Mouse (Mus musculus) heart, embryonic 16.5 days (tissue): ENCODE measurements around the gene E2f2. TPM values are rescaled to one million over a fixed set of nuclear protein-coding genes. Genes with fewer than 3 reads are reported as not detected.

Source experiments
- ATAC-seq: fragments of 200-750 bp; cut with Nextera tagmentation; replicated peaks from 2 replicates; pipeline ENCODE4 v1.8.0; 2017; ENCODE audit warnings: moderate number of reproducible peaks; ENCODE audit not compliant: insufficient read depth, low FRiP score; ENCODE audit errors: extremely low read depth
- H3K27ac ChIP-seq: fragments of 300-500 bp; sonication (generic); 2 replicates; pipeline ENCODE4 v1.5.1; 2014; ENCODE audit warnings: mild to moderate bottlenecking, low read length, control low read depth, moderate library complexity
- H3K27me3 ChIP-seq: fragments of 300-500 bp; sonication (generic); 2 replicates; pipeline ENCODE4 v1.6.1; 2014; ENCODE audit warnings: low read length, mixed read lengths; ENCODE audit not compliant: control insufficient read depth, insufficient read depth
- H3K36me3 ChIP-seq: fragments of 300-500 bp; sonication (generic); 2 replicates; pipeline ENCODE4 v1.6.1; 2014; ENCODE audit not compliant: control insufficient read depth, insufficient read depth
- H3K4me1 ChIP-seq: fragments of 300-500 bp; sonication (generic); 2 replicates; pipeline ENCODE4 v1.6.1; 2014; ENCODE audit warnings: low read length, mixed read lengths; ENCODE audit not compliant: control insufficient read depth, insufficient read depth
- H3K4me2 ChIP-seq: fragments of 300-500 bp; sonication (generic); 2 replicates; pipeline ENCODE4 v1.6.1; 2014; ENCODE audit warnings: low read depth, mild to moderate bottlenecking, control low read depth, low read length
- H3K4me3 ChIP-seq: fragments of 300-500 bp; sonication (generic); 2 replicates; pipeline ENCODE4 v1.5.1; 2014; ENCODE audit warnings: mild to moderate bottlenecking, control low read depth, low read length
- H3K9ac ChIP-seq: fragments of 300-500 bp; sonication (generic); 2 replicates; pipeline ENCODE4 v1.6.1; 2014; ENCODE audit warnings: low read length, control low read depth
- H3K9me3 ChIP-seq: fragments of 300-500 bp; sonication (generic); replicated peaks from 2 replicates; pipeline ENCODE4 v1.6.1; 2016; ENCODE audit warnings: low read length; ENCODE audit not compliant: control insufficient read depth
- WGBS: fragments of 180-500 bp; shearing (Covaris S2); extraction: QIAGEN DNeasy Blood & Tissue Kit; methylation state at CpG from one replicate; pipeline ENCODE4 v1.1.7; 2014; 5-methylcytosine and 5-hydroxymethylcytosine counted together
- polyA plus RNA-seq: library from polyadenylated mRNA; unstranded; fragments of >200 nt; fragmentation: Nextera tagmentation; extraction: Ambion mirVana; gene quantifications from 2 replicates; pipeline ENCODE4 v1.2.1, GENCODE M21; 2015

The E2f2 gene
- polyA plus RNA-seq, 1 experiment from 2014 or later: 11.0 TPM

DNA sequence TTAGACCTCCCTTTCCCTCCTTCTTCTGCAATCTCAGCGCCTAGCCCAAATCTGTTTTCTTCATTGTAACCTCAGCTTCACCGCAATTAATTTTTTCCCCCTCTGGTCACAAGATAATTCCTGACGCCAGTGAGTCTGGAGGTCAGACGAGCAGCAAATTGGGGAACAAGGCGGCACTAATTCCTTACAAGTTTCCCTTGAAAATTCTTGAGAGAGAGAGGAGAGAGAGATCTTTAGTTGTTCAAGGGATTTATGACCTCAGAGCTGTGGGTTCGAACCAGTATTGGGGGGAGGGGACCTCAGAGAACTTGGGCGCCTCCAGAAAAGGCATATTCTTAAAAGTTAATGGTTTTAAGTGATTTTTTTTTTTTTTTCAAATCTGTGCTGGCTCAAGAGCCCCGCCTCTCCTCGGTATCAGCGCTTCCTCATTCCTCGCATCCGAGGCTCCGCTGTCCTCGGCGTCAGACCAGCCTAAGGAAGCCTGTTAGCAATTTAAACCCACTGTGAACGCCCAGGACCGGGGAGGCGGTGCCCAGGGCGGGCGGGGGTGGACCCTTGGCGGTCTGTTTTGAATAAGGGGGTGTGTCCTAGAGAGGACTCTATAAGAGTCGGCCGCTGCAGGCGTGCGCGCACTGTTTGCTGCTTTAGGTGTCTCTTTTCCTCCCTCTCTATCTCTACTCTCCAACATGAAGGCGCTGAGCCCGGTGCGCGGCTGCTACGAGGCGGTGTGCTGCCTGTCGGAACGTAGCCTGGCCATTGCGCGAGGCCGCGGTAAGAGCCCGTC is 28.8 kb upstream of the E2f2 start, which contains the start of gene Id3:
TSS of gene Id3 (plus strand) at position 305 of the 784 bp plus-strand sequence.
- Histone ChIP-seq H3K27ac (peak within 1 kb of the TSS; percentile 95), H3K9ac (peak within 1 kb of the TSS; percentile 87), H3K27me3 (no peaks in the 10 kb centered on the region), H3K4me2 (peak within 1 kb of the TSS; percentile 75), H3K4me3 (peak within 1 kb of the TSS; percentile 77), H3K9me3 (no peaks in the 10 kb centered on the region), H3K36me3 (no peaks in the 10 kb centered on the region), H3K4me1 (peaks cover 46% of the 10 kb centered on the region)
- under 1% methylated on average over 39 of the region's 39 CpGs for WGBS
- ATAC-seq: peak; percentile 82

DNA sequence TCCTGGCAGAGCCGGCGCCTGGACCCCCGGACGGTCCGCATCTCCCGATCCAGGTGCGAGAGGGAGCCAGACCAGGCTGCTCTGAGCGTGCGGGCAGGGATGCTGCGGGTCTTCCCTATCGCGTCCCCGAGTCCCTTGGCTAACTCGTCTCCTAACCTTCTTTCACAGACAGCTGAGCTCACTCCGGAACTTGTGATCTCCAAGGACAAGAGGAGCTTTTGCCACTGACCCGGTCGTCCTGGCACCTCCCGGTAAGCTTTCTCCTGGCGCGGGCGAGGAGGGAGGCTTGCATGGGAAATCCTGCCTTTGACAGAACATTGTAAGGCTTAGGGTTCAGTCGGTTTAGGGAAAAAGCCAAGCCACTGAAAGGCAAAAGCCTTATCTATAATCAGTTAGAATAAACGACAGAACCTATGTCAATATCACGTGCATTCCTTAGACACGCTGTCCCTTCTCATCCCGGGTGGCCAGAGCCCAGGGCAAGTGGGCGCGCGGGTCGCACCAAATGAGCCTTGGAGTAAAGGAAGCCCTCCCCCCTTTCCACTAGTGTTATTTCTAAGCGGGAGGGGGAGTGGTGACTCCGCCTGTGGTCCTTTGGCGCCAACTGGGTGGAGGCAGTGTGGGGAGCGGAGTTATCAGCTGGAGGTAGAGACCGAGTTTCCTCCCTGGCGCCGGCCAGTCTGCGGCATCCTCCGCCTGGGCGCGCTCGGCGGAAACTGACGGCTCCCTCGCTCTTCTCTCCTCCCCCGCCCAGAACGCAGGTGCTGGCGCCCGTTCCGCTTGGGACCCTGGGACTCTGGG is 27.9 kb upstream of the E2f2 start:
- Histone ChIP-seq H3K4me2 (peak overlapping the region; percentile 75), H3K27me3 (no peaks in the 10 kb centered on the region), H3K9ac (peak overlapping the region; percentile 87), H3K36me3 (no peaks in the 10 kb centered on the region), H3K9me3 (no peaks in the 10 kb centered on the region), H3K27ac (peak overlapping the region; percentile 95), H3K4me1 (peaks cover 46% of the 10 kb centered on the region), H3K4me3 (peak overlapping the region; percentile 77)
- under 1% methylated on average over 50 of the region's 50 CpGs for WGBS
- peak; percentile 19; the same call in 1 of the 2 replicates for ATAC-seq

DNA sequence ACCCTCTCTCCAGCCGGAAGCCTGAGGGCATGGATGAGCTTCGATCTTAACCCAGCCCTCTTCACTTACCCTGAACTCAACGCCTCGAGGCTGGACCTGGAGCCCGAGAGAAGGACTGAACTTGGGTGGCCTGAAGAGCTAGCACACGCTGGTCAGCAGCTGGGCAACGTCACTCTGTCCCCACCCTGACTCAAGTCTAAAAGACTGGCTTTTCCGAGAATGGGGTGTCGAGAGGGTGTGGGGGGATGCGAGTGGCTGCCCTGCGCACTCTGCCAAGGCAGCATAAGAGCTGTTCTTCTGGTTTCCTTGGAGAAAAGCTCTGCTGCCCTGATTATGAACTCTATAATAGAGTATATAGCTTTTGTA is 27.3 kb upstream of the E2f2 start:
- no peaks in the 10 kb centered on the region for H3K9me3 ChIP-seq
- no peak for ATAC-seq
- H3K27me3 ChIP-seq: no peaks in the 10 kb centered on the region
- WGBS: 4% methylated on average over 11 of the region's 11 CpGs
- H3K4me1 ChIP-seq: peaks cover 40% of the 10 kb centered on the region
- H3K4me3 ChIP-seq: peak overlapping the region; percentile 77
- peak overlapping the region; percentile 87 for H3K9ac ChIP-seq
- peak overlapping the region; percentile 95 for H3K27ac ChIP-seq
- no peaks in the 10 kb centered on the region for H3K36me3 ChIP-seq
- peak overlapping the region; percentile 75 for H3K4me2 ChIP-seq

DNA sequence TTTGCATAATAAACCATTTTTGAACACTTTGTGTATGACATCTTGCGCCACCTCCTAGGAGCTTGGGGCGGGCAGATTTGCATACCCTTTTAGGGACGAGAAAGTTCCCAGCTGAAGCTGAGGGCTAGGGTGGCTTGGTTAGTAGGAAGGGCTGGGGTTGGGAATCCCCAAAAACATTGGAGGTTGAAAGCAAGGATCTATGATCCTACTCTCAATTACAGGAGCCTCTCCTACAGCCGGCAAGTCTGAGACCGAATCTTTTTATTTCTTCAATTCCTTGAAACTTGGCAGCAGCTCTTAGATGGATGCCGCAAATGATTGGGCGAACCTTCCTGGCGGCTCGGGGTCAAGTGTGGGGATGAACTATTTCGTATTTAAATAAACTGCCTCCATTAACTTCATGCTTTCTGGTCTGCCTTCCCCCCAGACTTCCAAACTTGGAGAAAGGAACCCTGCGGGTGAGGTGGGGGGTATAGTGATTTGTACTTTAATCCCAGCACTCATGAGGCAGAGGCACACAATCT is 26.8 kb upstream of the E2f2 start:
- peaks cover 39% of the 10 kb centered on the region for H3K4me1 ChIP-seq
- peak overlapping the region; percentile 75 for H3K4me2 ChIP-seq
- peak overlapping the region; percentile 95 for H3K27ac ChIP-seq
- no peaks in the 10 kb centered on the region for H3K36me3 ChIP-seq
- H3K4me3 ChIP-seq: peak overlapping the region; percentile 77
- H3K9me3 ChIP-seq: no peaks in the 10 kb centered on the region
- H3K27me3 ChIP-seq: no peaks in the 10 kb centered on the region
- H3K9ac ChIP-seq: peak overlapping the region; percentile 87
- WGBS: 36% methylated on average over 11 of the region's 11 CpGs
- ATAC-seq: no peak

DNA sequence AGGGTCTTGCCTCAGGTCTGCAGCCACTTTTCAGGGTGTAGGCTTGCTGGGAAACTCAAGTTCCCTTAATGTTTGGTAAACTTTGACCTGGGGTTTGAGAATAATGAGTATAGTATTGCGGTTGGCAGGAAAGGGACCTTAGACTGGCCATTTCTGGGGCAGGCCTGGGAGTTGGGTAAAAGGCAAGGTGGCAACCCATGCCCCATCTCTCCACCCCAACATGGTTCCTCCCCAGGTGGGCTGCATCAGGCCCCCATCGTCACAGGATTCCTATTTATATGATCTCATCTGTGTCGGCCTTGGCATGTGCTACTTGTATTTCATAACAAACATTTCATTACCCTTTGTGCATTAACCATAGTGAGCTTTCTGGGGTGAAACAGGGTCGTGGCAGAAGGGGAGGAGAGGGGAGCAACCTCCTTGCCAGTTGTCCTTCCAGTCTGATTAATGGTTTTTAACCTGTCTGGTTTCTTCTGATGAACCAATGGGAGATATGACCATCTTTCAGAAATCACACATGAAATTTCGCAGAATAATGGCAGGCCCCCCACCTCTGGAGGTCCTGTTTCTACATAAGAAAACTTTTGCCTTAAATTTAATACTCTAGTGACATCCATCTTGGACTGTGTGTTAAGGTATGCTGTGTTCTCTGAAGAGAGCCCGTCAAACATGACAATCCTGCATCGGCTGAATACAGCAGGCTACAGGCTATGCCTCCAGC is 26.0 kb upstream of the E2f2 start:
- H3K4me1 ChIP-seq: peaks cover 34% of the 10 kb centered on the region
- peak overlapping the region; percentile 77 for H3K4me3 ChIP-seq
- WGBS: 42% methylated on average over 7 of the region's 7 CpGs

DNA sequence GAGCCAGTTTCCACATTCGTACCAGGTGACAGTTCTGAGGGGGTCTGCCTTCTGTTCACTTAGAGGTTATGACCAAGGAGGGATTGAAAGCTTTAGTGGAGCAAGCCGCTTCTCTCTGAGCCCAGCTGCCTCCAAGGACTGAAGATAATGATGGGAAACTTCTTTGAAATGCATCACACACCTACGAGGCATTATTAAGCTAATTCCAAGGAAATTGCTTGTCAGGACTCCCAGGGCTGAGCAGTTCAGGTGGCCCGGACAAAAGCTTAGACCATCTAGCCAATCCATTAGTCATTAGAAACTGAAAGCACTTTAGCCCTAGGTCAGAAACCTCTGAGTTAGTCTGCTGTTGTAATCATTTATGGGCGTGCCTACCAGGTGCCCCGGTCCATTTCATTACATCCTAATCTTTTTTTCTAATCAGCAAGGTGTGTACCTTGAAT is 25.5 kb upstream of the E2f2 start:
- 31% methylated on average over 6 of the region's 6 CpGs for WGBS
- Histone ChIP-seq H3K4me2 (peak overlapping the region; percentile 75), H3K4me3 (peak overlapping the region; percentile 77), H3K27me3 (no peaks in the 10 kb centered on the region), H3K9ac (peak overlapping the region; percentile 53), H3K27ac (peak overlapping the region; percentile 95), H3K9me3 (no peaks in the 10 kb centered on the region), H3K4me1 (peaks cover 29% of the 10 kb centered on the region), H3K36me3 (no peaks in the 10 kb centered on the region)
- no peak for ATAC-seq

More for the DNA sequence above, 26.0 kb upstream of the E2f2 start:
- H3K4me2 ChIP-seq: peak overlapping the region; percentile 75
- ATAC-seq: no peak
- no peaks in the 10 kb centered on the region for H3K9me3 ChIP-seq
- H3K36me3 ChIP-seq: no peaks in the 10 kb centered on the region
- peak overlapping the region; percentile 95 for H3K27ac ChIP-seq
- peak overlapping the region; percentile 87 for H3K9ac ChIP-seq
- no peaks in the 10 kb centered on the region for H3K27me3 ChIP-seq

DNA sequence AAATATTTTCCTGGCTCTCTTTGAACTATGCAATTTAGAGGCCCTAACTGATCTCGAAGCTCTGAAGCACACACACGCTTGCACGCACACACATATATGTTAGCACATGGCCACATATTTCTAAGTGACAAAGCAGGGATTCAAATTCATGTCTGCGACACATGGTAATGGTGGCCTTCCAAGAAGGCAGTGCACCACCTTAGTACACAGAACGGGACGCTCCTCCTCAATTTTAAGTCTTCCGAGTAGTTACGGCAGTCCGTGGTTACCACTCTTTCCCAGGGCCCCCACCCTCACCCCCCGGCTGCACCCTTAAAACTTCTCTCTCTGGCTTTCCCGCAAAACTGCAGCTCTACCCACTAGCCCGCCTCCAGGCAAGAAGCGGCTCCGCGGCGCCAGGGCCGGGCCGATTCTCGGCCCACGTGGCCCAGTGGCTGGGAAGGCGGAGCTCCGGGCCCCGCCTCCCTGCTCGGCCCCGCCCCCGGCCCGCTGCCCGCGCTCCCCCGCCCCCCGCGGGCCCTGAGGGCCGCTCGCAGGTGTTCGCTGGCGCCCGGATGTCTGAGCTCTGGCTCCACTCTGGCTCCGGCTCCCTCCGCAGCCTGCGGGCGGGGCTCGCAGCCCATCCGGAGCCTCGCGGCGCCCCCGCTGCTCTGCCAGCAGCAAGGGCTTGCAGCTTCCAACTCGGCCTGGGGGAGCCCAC is 24.6 kb upstream of the E2f2 start:
- H3K27me3 ChIP-seq: no peaks in the 10 kb centered on the region
- H3K4me2 ChIP-seq: peak overlapping the region; percentile 75
- no peaks in the 10 kb centered on the region for H3K9me3 ChIP-seq
- peaks cover 22% of the 10 kb centered on the region for H3K4me1 ChIP-seq
- WGBS: 2% methylated on average over 33 of the region's 48 CpGs
- ATAC-seq: peak; percentile 74
- peak overlapping the region; percentile 39 for H3K4me3 ChIP-seq
- no peaks in the 10 kb centered on the region for H3K36me3 ChIP-seq
- H3K9ac ChIP-seq: peak overlapping the region; percentile 63
- H3K27ac ChIP-seq: peak overlapping the region; percentile 95

DNA sequence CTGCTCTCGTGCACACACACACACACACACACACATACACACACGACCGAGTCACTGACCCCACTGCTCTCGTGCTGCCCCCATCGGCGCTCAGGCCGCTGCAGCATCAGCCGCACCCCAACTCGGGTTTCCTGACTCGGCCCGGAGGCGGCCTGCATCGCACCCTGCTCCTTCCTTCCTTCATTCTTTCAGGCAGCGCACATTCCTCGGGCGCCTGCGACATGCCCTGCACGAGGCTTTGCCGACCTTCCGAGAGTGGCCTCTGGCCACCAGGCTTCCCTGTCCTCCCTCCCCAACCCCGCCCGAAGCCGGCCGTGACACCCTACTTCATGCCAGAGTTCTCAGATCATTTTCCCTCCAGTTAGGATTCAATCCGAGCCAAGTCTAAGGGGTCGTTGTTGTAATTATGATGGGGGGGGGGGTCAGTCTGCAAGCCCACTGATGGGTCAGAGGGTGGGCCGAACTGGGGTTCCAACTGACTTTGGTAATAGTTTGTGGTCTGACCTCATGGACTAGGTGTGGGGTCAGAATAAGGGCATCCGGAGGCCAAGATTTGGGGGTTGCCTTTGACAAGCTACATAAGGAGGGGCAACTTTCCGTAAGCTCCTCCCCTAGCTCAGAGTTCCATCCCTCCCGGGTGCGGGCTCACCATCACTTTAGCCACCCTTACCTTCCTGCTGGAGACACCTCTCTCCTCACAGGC is 23.7 kb upstream of the E2f2 start:
- 13% methylated on average over 31 of the region's 31 CpGs for WGBS
- no peaks in the 10 kb centered on the region for H3K9me3 ChIP-seq

More for the DNA sequence above, 23.7 kb upstream of the E2f2 start:
- H3K36me3 ChIP-seq: no peaks in the 10 kb centered on the region
- peaks cover 17% of the 10 kb centered on the region for H3K4me1 ChIP-seq
- no peaks in the 10 kb centered on the region for H3K27me3 ChIP-seq
- peak overlapping the region; percentile 39 for H3K4me3 ChIP-seq
- peak overlapping the region; percentile 83 for H3K27ac ChIP-seq
- peak overlapping the region; percentile 56; the same call in 1 of the 2 replicates for H3K9ac ChIP-seq
- no peak for ATAC-seq
- H3K4me2 ChIP-seq: peak overlapping the region; percentile 75
